Mouse (Mus musculus): ENCODE measurements around the gene Rccd1.
A peak's percentile ranks its signal among the peaks of the same experiment; 100 is the strongest.
"Not testable (repeated sequence)": the region's sequence is repeated elsewhere in the genome, so short reads cannot be mapped to it uniquely, and the experiment has no call there.

The Rccd1 gene

GRCm38 (mm10) chr7:80343270-80344018, 19.2 kb upstream of the Rccd1 start:
- DNase-seq = peak; percentile 27

GRCm38 (mm10) chr7:80342858-80343257, 18.6 kb upstream of the Rccd1 start, which contains the start of gene Hddc3:
Gene Hddc3, plus strand, starts transcription at chr7:80343104.
- DNase-seq = peak; percentile 97

- no peak for DNase-seq
These were observed 17.5 kb upstream of the Rccd1 start for GRCm38 (mm10) chr7:80341793-80342192.

- peak; percentile 86 for DNase-seq
These were observed 16.5 kb upstream of the Rccd1 start, which contains the start of gene Unc45a for GRCm38 (mm10) chr7:80340793-80341192. Gene Unc45a, minus strand, starts transcription at chr7:80341005.

GRCm38 (mm10) chr7:80339793-80340628, 15.8 kb upstream of the Rccd1 start:
- DNase-seq = peak; percentile 98

GRCm38 (mm10) chr7:80339371-80339770, 15.1 kb upstream of the Rccd1 start:
- DNase-seq = peak; percentile 49

GRCm38 (mm10) chr7:80336932-80337331, 12.7 kb upstream of the Rccd1 start:
- DNase-seq = no peak

GRCm38 (mm10) chr7:80334848-80335247, 10.6 kb upstream of the Rccd1 start:
- DNase-seq = no peak

GRCm38 (mm10) chr7:80331433-80331832, 7.2 kb upstream of the Rccd1 start:
- no peak for DNase-seq

- no peak for DNase-seq
These were observed 6.0 kb upstream of the Rccd1 start for GRCm38 (mm10) chr7:80330278-80330677.

- DNase-seq = no peak
These were observed 1.8 kb upstream of the Rccd1 start for GRCm38 (mm10) chr7:80326076-80326475.

- no peak for DNase-seq
These were observed 1.1 kb upstream of the Rccd1 start for GRCm38 (mm10) chr7:80325292-80325868.

- not testable (repeated sequence) for DNase-seq
These were observed 514 bp upstream of the Rccd1 start for GRCm38 (mm10) chr7:80324816-80325119.

GRCm38 (mm10) chr7:80323336-80323735, 918 bp downstream of the Rccd1 start:
- DNase-seq = peak; percentile 12

- DNase-seq = no peak
These were observed 4.3 kb downstream of the Rccd1 start for GRCm38 (mm10) chr7:80319846-80320496.

- DNase-seq = no peak
These were observed 5.6 kb downstream of the Rccd1 start for GRCm38 (mm10) chr7:80318670-80319069.

- no peak for DNase-seq
These were observed 6.7 kb downstream of the Rccd1 start for GRCm38 (mm10) chr7:80317439-80318115.

GRCm38 (mm10) chr7:80315733-80316132, 8.5 kb downstream of the Rccd1 start:
- DNase-seq = no peak

- no peak for DNase-seq
These were observed 13.5 kb downstream of the Rccd1 start for GRCm38 (mm10) chr7:80310771-80311170.

GRCm38 (mm10) chr7:80307766-80308165, 16.5 kb downstream of the Rccd1 start:
- no peak for DNase-seq

GRCm38 (mm10) chr7:80301522-80301921, 22.7 kb downstream of the Rccd1 start:
- peak; percentile 24 for DNase-seq

GRCm38 (mm10) chr7:80299568-80299967, 24.7 kb downstream of the Rccd1 start:
- DNase-seq = no peak

- no peak for DNase-seq
These were observed 25.5 kb downstream of the Rccd1 start for GRCm38 (mm10) chr7:80298754-80299153.

Measured in thymus, postnatal 14 days (tissue).